Mouse (Mus musculus): ENCODE results near the gene Gtf2f2.

DNA sequence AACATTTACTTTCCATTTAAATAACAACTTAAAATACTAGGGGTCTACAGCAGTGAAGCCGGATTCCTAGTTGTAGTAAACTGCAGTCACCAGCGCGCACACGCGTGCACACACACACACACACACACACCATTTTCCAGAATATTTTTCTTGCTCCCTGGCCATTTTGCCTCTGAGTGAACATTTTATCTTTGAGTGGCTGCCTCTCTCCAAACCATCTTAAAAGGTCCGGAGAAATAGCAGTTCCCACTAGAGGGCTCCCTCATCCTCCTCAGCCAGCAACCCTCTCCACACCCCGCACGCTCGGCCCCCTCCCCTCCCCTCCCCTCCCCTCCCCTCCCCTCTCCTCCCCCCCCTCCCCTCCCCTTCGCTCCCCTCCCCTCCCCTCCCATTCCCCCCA is 140.0 kb downstream of the Gtf2f2 start:
- TF ChIP-seq EP300 (IDR thresholded peaks at IDR 0.05; ENCODE audit: low read depth) (no peak), CTCF (IDR thresholded peaks at IDR 0.05; ENCODE audit: low read depth) (peak; percentile 38)

Measured in liver, postnatal 0 days (tissue).